Mouse (Mus musculus) erythroblast, embryonic 14.5 days (primary cell): ENCODE results near the gene Mtus2. TPM values are rescaled to one million over a fixed set of nuclear protein-coding genes. Genes with fewer than 3 reads are reported as not detected.

Source experiments
- H3K27me3 ChIP-seq: 2 replicates; pipeline ENCODE4 v1.6.1; 2012; ENCODE audit warnings: inconsistent platforms; ENCODE audit not compliant: control insufficient read depth
- H3K36me3 ChIP-seq: 2 replicates; pipeline ENCODE4 v1.6.1; 2012; ENCODE audit warnings: mild to moderate bottlenecking, inconsistent platforms; ENCODE audit not compliant: control insufficient read depth
- H3K4me1 ChIP-seq: 2 replicates; pipeline ENCODE4 v1.6.1; 2012; ENCODE audit warnings: inconsistent platforms; ENCODE audit not compliant: control insufficient read depth
- H3K4me3 ChIP-seq: replicated peaks from 2 replicates; pipeline ENCODE3; 2012; ENCODE audit warnings: moderate library complexity, mild to moderate bottlenecking, inconsistent platforms
- H3K9me3 ChIP-seq: 2 replicates; pipeline ENCODE4 v1.6.1; 2012; ENCODE audit warnings: low read length, inconsistent platforms, mixed read lengths; ENCODE audit not compliant: control insufficient read depth
- GATA1 ChIP-seq: IDR thresholded peaks from 2 replicates; pipeline ENCODE4 v1.6.1; 2012; ENCODE audit warnings: low read length, inconsistent platforms, mixed read lengths
- TAL1 ChIP-seq: IDR thresholded peaks from 3 replicates; pipeline ENCODE4 v1.6.1; 2012; ENCODE audit warnings: low read length, inconsistent platforms, mixed read lengths
- polyA plus RNA-seq: library from polyadenylated mRNA; stranded (reverse); fragments of >175 nt; gene quantifications from 2 replicates; pipeline ENCODE4 v1.2.3, GENCODE M21; 2012

Mtus2 gene
- polyA plus RNA-seq, 1 experiment = not detected

- H3K9me3 ChIP-seq = peaks cover 39% of the 10 kb centered on the region
- no peaks in the 10 kb centered on the region for H3K4me1 ChIP-seq
- H3K4me3 ChIP-seq = no peak overlapping the region
- H3K36me3 ChIP-seq = no peaks in the 10 kb centered on the region
- no peaks in the 10 kb centered on the region for H3K27me3 ChIP-seq
- no peak for TF ChIP-seq GATA1
Observed at GRCm38 (mm10) chr5:148236616-148237015, 279.5 kb downstream of the Mtus2 start.

GRCm38 (mm10) chr5:148239067-148239466 lies 281.9 kb downstream of the Mtus2 start:
- Histone ChIP-seq H3K27me3 (no peaks in the 10 kb centered on the region), H3K4me3 (no peak overlapping the region), H3K4me1 (no peaks in the 10 kb centered on the region), H3K9me3 (peaks cover 16% of the 10 kb centered on the region), H3K36me3 (no peaks in the 10 kb centered on the region)
- no peak for TF ChIP-seq GATA1
- TF ChIP-seq TAL1 = no peak

GRCm38 (mm10) chr5:148239757-148240156 lies 282.6 kb downstream of the Mtus2 start:
- TF ChIP-seq TAL1 (no peak), GATA1 (no peak)
- H3K4me1 ChIP-seq = no peaks in the 10 kb centered on the region
- H3K27me3 ChIP-seq = no peaks in the 10 kb centered on the region
- no peak overlapping the region for H3K4me3 ChIP-seq
- peaks cover 15% of the 10 kb centered on the region for H3K9me3 ChIP-seq
- H3K36me3 ChIP-seq = no peaks in the 10 kb centered on the region

GRCm38 (mm10) chr5:148241932-148242331 lies 284.8 kb downstream of the Mtus2 start:
- Histone ChIP-seq H3K4me1 (no peaks in the 10 kb centered on the region), H3K27me3 (no peaks in the 10 kb centered on the region; the same call in 1 of the 2 replicates), H3K36me3 (no peaks in the 10 kb centered on the region), H3K4me3 (no peak overlapping the region), H3K9me3 (peaks cover 22% of the 10 kb centered on the region)
- TF ChIP-seq TAL1 (no peak), GATA1 (no peak)

- Histone ChIP-seq H3K36me3 (no peaks in the 10 kb centered on the region), H3K4me1 (no peaks in the 10 kb centered on the region), H3K9me3 (peaks cover 34% of the 10 kb centered on the region), H3K4me3 (no peak overlapping the region), H3K27me3 (no peaks in the 10 kb centered on the region; the same call in 1 of the 2 replicates)
- TF ChIP-seq TAL1 = no peak
- TF ChIP-seq GATA1 = no peak
Observed at GRCm38 (mm10) chr5:148244471-148244870, 287.4 kb downstream of the Mtus2 start.

- no peaks in the 10 kb centered on the region for H3K36me3 ChIP-seq
- peaks cover 34% of the 10 kb centered on the region for H3K9me3 ChIP-seq
- no peaks in the 10 kb centered on the region for H3K4me1 ChIP-seq
- no peak for TF ChIP-seq TAL1
- TF ChIP-seq GATA1 = no peak
- no peak overlapping the region for H3K4me3 ChIP-seq
- no peaks in the 10 kb centered on the region; the same call in 1 of the 2 replicates for H3K27me3 ChIP-seq
Observed at GRCm38 (mm10) chr5:148245386-148245785, 288.3 kb downstream of the Mtus2 start.

- H3K9me3 ChIP-seq = peaks cover 34% of the 10 kb centered on the region
- no peak for TF ChIP-seq TAL1
- no peak for TF ChIP-seq GATA1
- H3K36me3 ChIP-seq = no peaks in the 10 kb centered on the region
- H3K4me1 ChIP-seq = no peaks in the 10 kb centered on the region
- H3K27me3 ChIP-seq = no peaks in the 10 kb centered on the region; the same call in 1 of the 2 replicates
- H3K4me3 ChIP-seq = no peak overlapping the region
Observed at GRCm38 (mm10) chr5:148248236-148248635, 291.1 kb downstream of the Mtus2 start.

- TF ChIP-seq GATA1 = no peak
- no peak for TF ChIP-seq TAL1
- H3K9me3 ChIP-seq = peaks cover 12% of the 10 kb centered on the region
- no peaks in the 10 kb centered on the region for H3K4me1 ChIP-seq
- no peaks in the 10 kb centered on the region for H3K36me3 ChIP-seq
- no peaks in the 10 kb centered on the region for H3K27me3 ChIP-seq
- H3K4me3 ChIP-seq = no peak overlapping the region
Observed at GRCm38 (mm10) chr5:148251847-148252246, 294.7 kb downstream of the Mtus2 start.

- Histone ChIP-seq H3K4me3 (no peak overlapping the region), H3K9me3 (peaks cover 5% of the 10 kb centered on the region), H3K4me1 (no peaks in the 10 kb centered on the region), H3K36me3 (no peaks in the 10 kb centered on the region), H3K27me3 (peaks cover 27% of the 10 kb centered on the region)
- TF ChIP-seq GATA1 (no peak), TAL1 (no peak)
Observed at GRCm38 (mm10) chr5:148262016-148262415, 304.9 kb downstream of the Mtus2 start.

- H3K4me3 ChIP-seq = peak overlapping the region; percentile 14
- TF ChIP-seq GATA1 (no peak), TAL1 (no peak)
Observed at GRCm38 (mm10) chr5:148264819-148265707, 307.9 kb downstream of the Mtus2 start.

More at GRCm38 (mm10) chr5:148264819-148265707, 307.9 kb downstream of the Mtus2 start:
- Histone ChIP-seq H3K36me3 (no peaks in the 10 kb centered on the region), H3K27me3 (peaks cover 27% of the 10 kb centered on the region), H3K9me3 (peaks cover 5% of the 10 kb centered on the region), H3K4me1 (no peaks in the 10 kb centered on the region)
